Mouse (Mus musculus) urinary bladder, postnatal 14 days (tissue): ENCODE data around the gene Ear2.
A peak's percentile ranks its signal among the peaks of the same experiment; 100 is the strongest.
"Not testable (repeated sequence)": the region's sequence is repeated elsewhere in the genome, so short reads cannot be mapped to it uniquely, and the experiment has no call there.

Experiments used
- DNase-seq: peaks from one replicate; pipeline ENCODE4 v3.0.0; 2021; ENCODE audit warnings: low spot score

Gene Ear2

GRCm38 (mm10) chr14:44102354-44102753 is at the start of gene Ear2:
Ear2 (plus strand) TSS chr14:44102654.
- DNase-seq: not testable (repeated sequence)

GRCm38 (mm10) chr14:44067879-44068278 is 34.6 kb upstream of the Ear2 start:
- peak; percentile 2 for DNase-seq

GRCm38 (mm10) chr14:44070595-44070994 is 31.9 kb upstream of the Ear2 start:
- DNase-seq: not testable (repeated sequence)

- not testable (repeated sequence) for DNase-seq
Measured at GRCm38 (mm10) chr14:44077785-44078341, 24.6 kb upstream of the Ear2 start.

GRCm38 (mm10) chr14:44086588-44086987 is 15.9 kb upstream of the Ear2 start:
- not testable (repeated sequence) for DNase-seq

GRCm38 (mm10) chr14:44087535-44087934 is 14.9 kb upstream of the Ear2 start:
- not testable (repeated sequence) for DNase-seq

GRCm38 (mm10) chr14:44091524-44091923 is 10.9 kb upstream of the Ear2 start:
- DNase-seq: not testable (repeated sequence)

GRCm38 (mm10) chr14:44094445-44094844 is 8.0 kb upstream of the Ear2 start:
- not testable (repeated sequence) for DNase-seq

- DNase-seq: not testable (repeated sequence)
Measured at GRCm38 (mm10) chr14:44100030-44100429, 2.4 kb upstream of the Ear2 start.

- DNase-seq: no peak
Measured at GRCm38 (mm10) chr14:44110981-44111380, 8.5 kb downstream of the Ear2 start.

GRCm38 (mm10) chr14:44123551-44123950 is 21.1 kb downstream of the Ear2 start, which contains the start of gene Gm3327:
Gm3327 (plus strand) TSS chr14:44123851.
- DNase-seq: not testable (repeated sequence)
